Mouse (Mus musculus) testis, adult 2 months (tissue): ENCODE measurements around the gene Ints7.

Source experiments
- CTCF ChIP-seq: fragments of 200-500 bp; IDR thresholded peaks from 2 replicates; pipeline ENCODE4 v1.5.1; 2012; ENCODE audit warnings: low read depth, mild to moderate bottlenecking, inconsistent platforms, low read length, moderate library complexity; ENCODE audit not compliant: control insufficient read depth, insufficient read depth, insufficient replicate concordance
- POLR2A ChIP-seq: fragments of 200-500 bp; IDR thresholded peaks from 2 replicates; pipeline ENCODE4 v1.6.1; 2012; ENCODE audit warnings: low read depth, mild to moderate bottlenecking, inconsistent platforms, low read length, moderate library complexity; ENCODE audit not compliant: control insufficient read depth

GRCm38 (mm10) chr1:191574871-191575457 is 472 bp upstream of the Ints7 start:
- peak; percentile 58; the same call in 1 of the 2 replicates for TF ChIP-seq POLR2A
- 0 out of 2 replicates have a peak, but pooled peaks have one; percentile 17 for TF ChIP-seq CTCF
